Mouse (Mus musculus): ENCODE data around the gene Loxl1. TPM values are rescaled to one million over a fixed set of nuclear protein-coding genes. Genes with fewer than 3 reads are reported as not detected.

Loxl1 gene
- total and polyA plus RNA-seq, 3 experiments, result 22.1 to 59.7 (median 28.4) TPM

- Histone ChIP-seq H3K27ac (peak overlapping the region; percentile 31; the same call in 1 of the 2 replicates), H3K4me3 (no peak overlapping the region), H3K27me3 (ENCODE audit: control insufficient read depth, insufficient read depth, low read length) (no peaks in the 10 kb centered on the region), H3K36me3 (ENCODE audit: control insufficient read depth, insufficient read depth, low read length) (no peaks in the 10 kb centered on the region), H3K4me1 (ENCODE audit: control insufficient read depth, insufficient read depth, low read length) (peaks cover 7% of the 10 kb centered on the region), H3K79me2 (replicated peaks; ENCODE audit: control insufficient read depth, insufficient read depth, low read length) (no peaks in the 10 kb centered on the region), H3K9ac (ENCODE audit: low read depth, low read length) (no peak overlapping the region)
- peak in 1 of 2 experiments; percentile 60 for DNase-seq
- 72% methylated on average over 2 of the region's 2 CpGs for WGBS
- intact Hi-C loops (cut with DNase I), result no loop called here
- TF ChIP-seq EP300 (IDR thresholded peaks at IDR 0.05; ENCODE audit: insufficient read depth, low read depth, low read length) (0 out of 2 replicates have a peak, but pooled peaks have one; percentile 18), CTCF (IDR thresholded peaks at IDR 0.05) (no peak)
Observed at GRCm38 (mm10) chr9:58299356-58299799, 13.6 kb downstream of the Loxl1 start.

GRCm38 (mm10) chr9:58297961-58298477 is 15.0 kb downstream of the Loxl1 start:
- 36% methylated on average over 4 of the region's 4 CpGs for WGBS
- no peaks in the 10 kb centered on the region for H3K36me3 ChIP-seq (ENCODE audit: control insufficient read depth, insufficient read depth, low read length)
- H3K4me1 ChIP-seq (ENCODE audit: control insufficient read depth, insufficient read depth, low read length), result peaks cover 3% of the 10 kb centered on the region
- TF ChIP-seq EP300 (IDR thresholded peaks at IDR 0.05; ENCODE audit: insufficient read depth, low read depth, low read length) (no peak), CTCF (IDR thresholded peaks at IDR 0.05) (no peak), POLR2A (IDR thresholded peaks at IDR 0.05; ENCODE audit: insufficient read depth, low read depth, low read length) (no peak)
- H3K4me3 ChIP-seq, result no peak overlapping the region
- no peak for DNase-seq
- no peaks in the 10 kb centered on the region for H3K79me2 ChIP-seq (replicated peaks; ENCODE audit: control insufficient read depth, insufficient read depth, low read length)
- H3K27ac ChIP-seq, result no peak overlapping the region
- intact Hi-C loops (cut with DNase I), result no loop called here
- no peaks in the 10 kb centered on the region for H3K27me3 ChIP-seq (ENCODE audit: control insufficient read depth, insufficient read depth, low read length)
- no peak overlapping the region for H3K9ac ChIP-seq (ENCODE audit: low read depth, low read length)

- no peaks in the 10 kb centered on the region for H3K27me3 ChIP-seq (ENCODE audit: control insufficient read depth, insufficient read depth, low read length)
- no peak overlapping the region for H3K27ac ChIP-seq
- peaks cover 3% of the 10 kb centered on the region for H3K4me1 ChIP-seq (ENCODE audit: control insufficient read depth, insufficient read depth, low read length)
- no peaks in the 10 kb centered on the region for H3K79me2 ChIP-seq (replicated peaks; ENCODE audit: control insufficient read depth, insufficient read depth, low read length)
- TF ChIP-seq EP300 (IDR thresholded peaks at IDR 0.05; ENCODE audit: insufficient read depth, low read depth, low read length), result no peak
- no peak for TF ChIP-seq CTCF (IDR thresholded peaks at IDR 0.05)
- TF ChIP-seq POLR2A (IDR thresholded peaks at IDR 0.05; ENCODE audit: insufficient read depth, low read depth, low read length), result no peak
- no peak for DNase-seq
- WGBS, result 78% methylated on average over 6 of the region's 6 CpGs
- intact Hi-C loops (cut with DNase I), result no loop called here
- H3K36me3 ChIP-seq (ENCODE audit: control insufficient read depth, insufficient read depth, low read length), result no peaks in the 10 kb centered on the region
- H3K4me3 ChIP-seq, result no peak overlapping the region
- H3K9ac ChIP-seq (ENCODE audit: low read depth, low read length), result no peak overlapping the region
Observed at GRCm38 (mm10) chr9:58297065-58297464, 15.9 kb downstream of the Loxl1 start.

- Histone ChIP-seq H3K9ac (ENCODE audit: low read depth, low read length) (no peak overlapping the region), H3K4me1 (ENCODE audit: control insufficient read depth, insufficient read depth, low read length) (peaks cover 3% of the 10 kb centered on the region), H3K27me3 (ENCODE audit: control insufficient read depth, insufficient read depth, low read length) (no peaks in the 10 kb centered on the region), H3K36me3 (ENCODE audit: control insufficient read depth, insufficient read depth, low read length) (no peaks in the 10 kb centered on the region), H3K4me3 (no peak overlapping the region), H3K79me2 (replicated peaks; ENCODE audit: control insufficient read depth, insufficient read depth, low read length) (no peaks in the 10 kb centered on the region), H3K27ac (peak overlapping the region; percentile 53)
- TF ChIP-seq CTCF (IDR thresholded peaks at IDR 0.05), result peak; percentile 42
- 0 out of 2 replicates have a peak, but pooled peaks have one; percentile 40 for TF ChIP-seq EP300 (IDR thresholded peaks at IDR 0.05; ENCODE audit: insufficient read depth, low read depth, low read length)
- no peak for TF ChIP-seq POLR2A (IDR thresholded peaks at IDR 0.05; ENCODE audit: insufficient read depth, low read depth, low read length)
- WGBS, result 36% methylated on average over 9 of the region's 9 CpGs
- intact Hi-C loops (cut with DNase I), result no loop called here
- peak; percentile 66 to 77 for DNase-seq
Observed at GRCm38 (mm10) chr9:58295766-58296361, 17.1 kb downstream of the Loxl1 start.

GRCm38 (mm10) chr9:58295345-58295744 is 17.6 kb downstream of the Loxl1 start:
- Histone ChIP-seq H3K27ac (no peak overlapping the region), H3K27me3 (ENCODE audit: control insufficient read depth, insufficient read depth, low read length) (no peaks in the 10 kb centered on the region), H3K9ac (ENCODE audit: low read depth, low read length) (no peak overlapping the region), H3K4me1 (ENCODE audit: control insufficient read depth, insufficient read depth, low read length) (peaks cover 3% of the 10 kb centered on the region), H3K4me3 (no peak overlapping the region), H3K36me3 (ENCODE audit: control insufficient read depth, insufficient read depth, low read length) (no peaks in the 10 kb centered on the region), H3K79me2 (replicated peaks; ENCODE audit: control insufficient read depth, insufficient read depth, low read length) (no peaks in the 10 kb centered on the region)
- DNase-seq, result no peak
- 83% methylated on average over 3 of the region's 3 CpGs for WGBS
- TF ChIP-seq POLR2A (IDR thresholded peaks at IDR 0.05; ENCODE audit: insufficient read depth, low read depth, low read length) (no peak), CTCF (IDR thresholded peaks at IDR 0.05) (no peak), EP300 (IDR thresholded peaks at IDR 0.05; ENCODE audit: insufficient read depth, low read depth, low read length) (no peak)
- intact Hi-C loops (cut with DNase I), result no loop called here

GRCm38 (mm10) chr9:58294527-58294926 is 18.5 kb downstream of the Loxl1 start:
- intact Hi-C loops (cut with DNase I), result no loop called here

More at GRCm38 (mm10) chr9:58294527-58294926, 18.5 kb downstream of the Loxl1 start:
- WGBS, result 65% methylated on average over 7 of the region's 7 CpGs
- no peak for DNase-seq
- Histone ChIP-seq H3K4me1 (ENCODE audit: control insufficient read depth, insufficient read depth, low read length) (peaks cover 3% of the 10 kb centered on the region), H3K4me3 (no peak overlapping the region), H3K79me2 (replicated peaks; ENCODE audit: control insufficient read depth, insufficient read depth, low read length) (no peaks in the 10 kb centered on the region), H3K27ac (no peak overlapping the region), H3K36me3 (ENCODE audit: control insufficient read depth, insufficient read depth, low read length) (no peaks in the 10 kb centered on the region), H3K27me3 (ENCODE audit: control insufficient read depth, insufficient read depth, low read length) (no peaks in the 10 kb centered on the region), H3K9ac (ENCODE audit: low read depth, low read length) (no peak overlapping the region)
- TF ChIP-seq CTCF (IDR thresholded peaks at IDR 0.05), result no peak
- TF ChIP-seq POLR2A (IDR thresholded peaks at IDR 0.05; ENCODE audit: insufficient read depth, low read depth, low read length), result no peak
- TF ChIP-seq EP300 (IDR thresholded peaks at IDR 0.05; ENCODE audit: insufficient read depth, low read depth, low read length), result no peak

Data from heart, adult 2 months (tissue).